Mouse (Mus musculus): ENCODE results near the gene Gm47985.

Gm47985 gene

DNA sequence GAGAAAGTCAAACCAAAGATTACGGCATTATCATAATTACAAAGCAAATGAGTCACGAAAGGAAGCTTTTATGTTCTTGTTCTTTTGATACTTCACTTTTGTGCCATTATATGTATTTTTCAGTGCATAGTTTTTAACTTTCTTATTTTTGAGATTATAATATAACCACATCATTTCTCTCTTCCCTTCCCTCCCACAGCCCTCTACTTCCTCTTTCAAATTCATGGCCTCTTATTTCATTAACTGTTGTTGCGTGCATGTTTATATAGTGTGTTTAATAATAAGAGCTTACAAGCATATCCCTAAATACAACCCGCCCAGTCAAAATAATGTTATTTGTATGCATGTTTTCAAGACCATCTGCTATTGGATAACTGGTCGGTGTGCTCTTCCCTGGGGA is 36.7 kb downstream of the Gm47985 start:
- DNase-seq (ENCODE audit: low read depth), result no peak

DNA sequence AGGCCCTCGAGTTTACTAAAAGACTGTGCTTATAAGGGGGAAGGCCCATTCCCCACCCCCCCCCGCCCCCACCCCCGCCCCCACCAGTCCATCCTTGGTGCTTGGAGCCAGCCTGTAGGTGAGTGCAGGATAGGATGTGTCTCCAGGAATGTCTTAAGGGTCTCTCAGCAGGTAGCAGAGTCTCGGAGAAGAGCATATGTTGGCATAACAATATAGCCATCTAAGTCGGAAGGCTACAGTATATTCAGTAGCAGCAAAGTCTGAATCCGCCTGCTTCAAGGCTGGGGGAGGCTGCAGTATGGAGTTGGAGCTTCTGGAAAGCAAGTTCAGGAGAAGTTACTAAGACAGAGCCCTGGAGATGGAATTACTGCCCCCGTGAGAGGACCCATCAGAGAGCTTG is 37.8 kb downstream of the Gm47985 start:
- no peak for DNase-seq (ENCODE audit: low read depth)

DNA sequence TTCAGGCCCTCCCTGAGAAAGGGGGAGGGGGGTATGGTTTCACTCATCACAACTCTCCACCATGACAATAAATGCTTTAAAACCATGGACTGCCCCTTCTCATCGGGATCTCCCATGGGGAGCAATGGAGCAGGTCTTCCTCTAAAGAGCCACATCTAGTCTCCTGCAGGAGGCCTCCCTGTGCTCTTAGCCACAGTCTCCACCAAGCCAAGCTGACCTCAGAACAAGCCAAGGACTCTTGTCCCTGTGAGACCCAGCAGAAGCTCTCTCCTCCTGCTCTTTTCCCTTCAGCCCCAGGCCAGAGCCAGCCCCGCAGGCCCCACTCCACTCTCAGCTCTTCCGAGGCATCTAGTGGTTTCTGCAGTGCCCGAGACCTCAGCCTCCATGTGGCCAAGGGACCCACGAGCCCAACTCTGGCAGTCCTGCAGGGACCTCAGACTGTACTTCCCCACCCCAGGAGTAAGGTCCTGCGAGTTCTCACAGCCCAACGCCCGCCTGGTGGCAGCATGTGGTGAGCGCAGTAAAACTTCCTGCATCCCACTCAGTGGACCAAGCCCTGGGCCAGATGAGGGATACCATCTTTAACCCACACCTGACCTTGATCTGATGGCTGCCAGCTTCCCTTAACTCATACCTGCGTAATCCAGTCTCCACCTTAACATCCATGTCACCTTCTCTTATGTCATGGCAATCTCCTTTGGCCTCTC is 40.4 kb downstream of the Gm47985 start:
- no peak for DNase-seq (ENCODE audit: low read depth)

DNA sequence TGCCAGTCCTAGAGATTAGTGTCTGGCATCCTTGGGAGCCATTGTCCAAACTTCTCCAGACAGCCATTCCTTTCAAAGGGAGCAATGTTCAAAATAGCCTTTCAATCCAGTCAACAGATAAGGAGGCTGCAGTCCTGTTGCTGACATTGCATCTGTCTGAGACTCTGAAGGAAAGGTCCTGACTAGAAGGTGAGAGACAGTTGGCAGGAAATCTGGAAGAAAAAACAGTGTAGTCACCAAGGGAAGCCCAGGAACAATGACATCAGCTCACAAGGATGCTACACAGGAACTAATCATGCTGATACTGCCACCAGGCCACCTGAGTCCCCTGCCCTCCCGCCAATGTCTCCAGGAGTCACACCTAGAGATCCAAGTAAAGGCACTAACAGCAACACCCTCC is 41.0 kb downstream of the Gm47985 start:
- no peak for DNase-seq (ENCODE audit: low read depth)

- DNase-seq (ENCODE audit: low read depth), result no peak
Observed at GRCm38 (mm10) chr1:151224536-151224935, 42.2 kb downstream of the Gm47985 start.

DNA sequence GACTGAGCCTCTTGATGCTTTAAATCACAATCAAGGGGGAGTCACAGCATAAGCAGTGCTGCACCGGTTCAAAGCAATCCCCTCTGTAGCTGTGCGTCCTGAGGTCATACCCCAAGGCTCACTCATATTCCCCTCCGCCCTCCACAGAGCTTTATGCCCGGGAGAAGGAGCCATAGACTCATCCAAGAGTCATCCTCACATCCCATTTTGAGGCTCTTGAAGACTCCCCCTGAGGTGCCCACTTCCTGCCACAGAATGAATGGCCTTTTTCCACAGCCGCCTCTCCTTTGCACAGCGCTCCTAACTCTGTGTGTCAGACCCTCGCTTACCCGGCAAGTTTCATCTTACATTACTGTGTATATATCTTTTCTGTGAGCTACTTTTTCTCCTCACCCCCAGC is 45.2 kb downstream of the Gm47985 start:
- no peak for DNase-seq (ENCODE audit: low read depth)

DNA sequence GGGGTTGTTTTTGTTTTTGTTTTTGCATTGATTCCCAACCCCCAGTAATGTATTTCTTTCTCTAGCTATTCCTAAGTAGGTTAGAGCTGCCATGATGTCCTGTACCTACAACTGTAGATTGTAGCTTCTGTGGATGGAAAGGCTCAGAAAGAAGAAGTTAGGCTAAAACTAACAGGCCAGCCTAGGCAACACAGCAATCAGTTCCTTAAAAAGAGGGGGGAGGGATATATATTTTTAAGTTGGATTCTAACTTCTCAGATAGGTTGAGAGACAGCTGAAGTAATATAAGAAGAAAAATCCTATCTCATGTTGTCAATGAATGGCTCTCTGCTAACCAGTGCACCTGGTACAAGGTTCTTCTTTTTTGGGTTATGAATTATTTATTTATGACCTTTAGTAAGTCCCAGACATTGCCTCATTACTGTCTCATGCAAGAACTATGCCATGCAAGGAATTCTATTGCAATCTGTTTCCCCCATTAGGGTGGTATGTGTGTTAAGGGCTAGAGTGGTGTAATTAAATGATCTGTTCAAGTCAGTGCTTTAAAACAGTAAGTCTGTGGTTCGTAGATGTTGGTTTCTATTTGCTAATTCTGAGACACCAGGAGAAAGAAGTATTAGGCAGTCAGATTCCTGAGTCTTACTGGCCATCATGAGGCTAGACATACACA is 46.1 kb downstream of the Gm47985 start:
- no peak for DNase-seq (ENCODE audit: low read depth)

DNA sequence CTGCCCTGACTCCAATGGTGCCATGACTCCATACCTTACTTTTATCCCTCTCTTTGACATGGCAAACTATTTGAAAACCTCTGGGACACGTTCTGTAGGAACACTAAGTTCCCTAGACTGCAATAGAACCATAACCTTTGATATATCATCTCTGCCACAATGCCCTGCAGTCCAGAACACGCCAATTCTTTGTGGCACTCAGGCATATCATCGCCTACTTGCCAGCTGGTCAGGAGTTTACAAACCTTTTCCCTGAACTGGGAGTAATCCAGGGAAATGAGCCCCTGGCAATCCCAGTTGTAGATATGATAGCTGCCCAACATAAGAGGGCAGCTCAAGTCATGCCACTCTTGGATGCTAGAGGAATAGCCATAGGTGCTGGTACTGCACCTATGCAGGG is 50.0 kb downstream of the Gm47985 start:
- no peak for DNase-seq (ENCODE audit: low read depth)

GRCm38 (mm10) chr1:151233756-151234155 is 51.4 kb downstream of the Gm47985 start:
- DNase-seq (ENCODE audit: low read depth), result no peak

Data from induced T-regulatory cell, adult 2 months (primary cell).